Mouse (Mus musculus) liver, postnatal 0 days (tissue): ENCODE data around the gene Kcnt1. TPM values are rescaled to one million over a fixed set of nuclear protein-coding genes. Genes with fewer than 3 reads are reported as not detected.
"Not testable (repeated sequence)": the region's sequence is repeated elsewhere in the genome, so short reads cannot be mapped to it uniquely, and the experiment has no call there.

Experiments used
- ATAC-seq: fragments of 200-750 bp; cut with Nextera tagmentation; 2 replicates; pipeline ENCODE4 v1.8.0; 2017; ENCODE audit warnings: mild to moderate bottlenecking, moderate library complexity
- DNase-seq: peaks from one replicate; pipeline ENCODE4 v3.0.0-alpha.2; 2016
- H3K27ac ChIP-seq: fragments of 300-500 bp; sonication (generic); 2 replicates; pipeline ENCODE4 v1.5.1; 2014; ENCODE audit warnings: antibody characterized with exemption, moderate library complexity, mild to moderate bottlenecking, low read depth
- H3K27me3 ChIP-seq: fragments of 300-500 bp; sonication (generic); 2 replicates; pipeline ENCODE4 v1.6.1; 2014; ENCODE audit warnings: low read length, control low read depth, mixed read lengths; ENCODE audit not compliant: insufficient read depth
- H3K36me3 ChIP-seq: fragments of 300-500 bp; sonication (generic); replicated peaks from 2 replicates; pipeline ENCODE4 v1.6.1; 2014; ENCODE audit warnings: mild to moderate bottlenecking, control low read depth, low read length, moderate library complexity, mixed read lengths; ENCODE audit not compliant: insufficient read depth
- H3K4me1 ChIP-seq: fragments of 300-500 bp; sonication (generic); 2 replicates; pipeline ENCODE4 v1.6.1; 2014; ENCODE audit warnings: antibody characterized with exemption, mild to moderate bottlenecking, control low read depth; ENCODE audit not compliant: insufficient read depth
- H3K4me2 ChIP-seq: fragments of 300-500 bp; sonication (generic); 2 replicates; pipeline ENCODE4 v1.6.1; 2014; ENCODE audit warnings: low read depth, mild to moderate bottlenecking, low read length, moderate library complexity, mixed read lengths
- H3K4me3 ChIP-seq: fragments of 300-500 bp; sonication (generic); 2 replicates; pipeline ENCODE4 v1.5.1; 2014; ENCODE audit warnings: low read depth, low read length
- H3K9ac ChIP-seq: fragments of 300-500 bp; sonication (generic); replicated peaks from 2 replicates; pipeline ENCODE4 v1.6.1; 2014; ENCODE audit warnings: mild to moderate bottlenecking, moderate library complexity
- H3K9me3 ChIP-seq: fragments of 300-500 bp; sonication (generic); 2 replicates; pipeline ENCODE4 v1.6.1; 2016; ENCODE audit warnings: mild to moderate bottlenecking, control low read depth, low read length, mixed read lengths
- CTCF ChIP-seq: sonication (generic); IDR thresholded peaks from 2 replicates; pipeline ENCODE4 v1.5.1; 2016; ENCODE audit warnings: antibody characterized with exemption, low read depth
- EP300 ChIP-seq: IDR thresholded peaks from 2 replicates; pipeline ENCODE4 v1.6.1; 2016; ENCODE audit warnings: antibody characterized with exemption, low read depth, mild to moderate bottlenecking
- WGBS: fragments of 180-500 bp; shearing (Covaris S2); extraction: QIAGEN DNeasy Blood & Tissue Kit; methylation state at CpG from one replicate; pipeline ENCODE4 v1.1.7; 2014; ENCODE audit not compliant: insufficient replicate concordance; 5-methylcytosine and 5-hydroxymethylcytosine counted together
- polyA plus RNA-seq: library from polyadenylated mRNA; unstranded; fragments of >200 nt; fragmentation: Nextera tagmentation; extraction: Ambion mirVana; gene quantifications from 2 replicates; pipeline ENCODE4 v1.2.1, GENCODE M21; 2015

Kcnt1 gene
- 0.11 TPM in 1 of 2 replicates, not detected in the other for polyA plus RNA-seq

GRCm38 (mm10) chr2:25863337-25864131, at the start of gene Kcnt1:
Kcnt1 (plus strand) TSS chr2:25863734.
- no peak for ATAC-seq

GRCm38 (mm10) chr2:25815748-25816147, 47.8 kb upstream of the Kcnt1 start, which contains the start of gene Glt6d1:
Glt6d1 (minus strand) TSS chr2:25815848.
- not testable (repeated sequence) for H3K9ac ChIP-seq, H3K9me3 ChIP-seq, H3K4me3 ChIP-seq, H3K4me1 ChIP-seq, DNase-seq, ATAC-seq, H3K27me3 ChIP-seq, H3K4me2 ChIP-seq, H3K27ac ChIP-seq, H3K36me3 ChIP-seq
- WGBS = 60% methylated on average over 1 of the region's 1 CpGs

More at GRCm38 (mm10) chr2:25863337-25864131, at the start of gene Kcnt1:
- DNase-seq = peak; percentile 34
- WGBS = 3% methylated on average over 46 of the region's 53 CpGs
- Histone ChIP-seq H3K9ac (no peak within 1 kb of the TSS), H3K4me3 (peak within 1 kb of the TSS; percentile 30), H3K36me3 (no peaks in the 10 kb centered on the region), H3K4me2 (peak within 1 kb of the TSS; percentile 61), H3K27ac (no peak within 1 kb of the TSS), H3K4me1 (peaks cover 3% of the 10 kb centered on the region), H3K27me3 (peaks cover 30% of the 10 kb centered on the region), H3K9me3 (no peaks in the 10 kb centered on the region)
- TF ChIP-seq CTCF (no peak), EP300 (no peak)

DNA sequence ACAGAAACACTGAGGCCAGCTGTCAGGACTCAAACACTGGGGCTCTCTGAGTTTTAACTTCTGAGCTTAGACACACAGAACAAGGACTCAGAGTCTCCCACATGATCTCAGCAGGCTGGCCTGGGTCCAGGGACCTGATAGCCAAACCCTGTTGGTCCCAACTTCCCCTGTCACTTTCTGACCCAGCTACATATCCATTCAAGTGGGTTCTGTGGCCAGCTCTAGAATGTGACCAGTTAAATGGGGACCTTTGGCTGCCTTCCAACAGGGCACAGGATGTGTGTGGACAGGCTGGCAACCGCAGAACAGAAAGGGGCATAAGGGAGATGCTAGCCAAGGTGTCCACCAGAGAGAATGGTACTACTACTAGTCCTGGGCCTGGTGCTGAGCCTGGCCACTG, 40.7 kb upstream of the Kcnt1 start, which contains the start of gene Lcn9:
Gene Lcn9, plus strand, starts transcription at position 348 of the 400 bp plus-strand sequence.
- DNase-seq = no peak
- ATAC-seq = no peak
- Histone ChIP-seq H3K27me3 (no peaks in the 10 kb centered on the region), H3K4me3 (no peak within 1 kb of the TSS), H3K4me2 (no peak within 1 kb of the TSS), H3K9me3 (no peaks in the 10 kb centered on the region), H3K4me1 (no peaks in the 10 kb centered on the region), H3K27ac (no peak within 1 kb of the TSS), H3K9ac (no peak within 1 kb of the TSS), H3K36me3 (no peaks in the 10 kb centered on the region)
- 89% methylated on average over 1 of the region's 1 CpGs for WGBS
- TF ChIP-seq EP300 = no peak
- no peak for TF ChIP-seq CTCF

DNA sequence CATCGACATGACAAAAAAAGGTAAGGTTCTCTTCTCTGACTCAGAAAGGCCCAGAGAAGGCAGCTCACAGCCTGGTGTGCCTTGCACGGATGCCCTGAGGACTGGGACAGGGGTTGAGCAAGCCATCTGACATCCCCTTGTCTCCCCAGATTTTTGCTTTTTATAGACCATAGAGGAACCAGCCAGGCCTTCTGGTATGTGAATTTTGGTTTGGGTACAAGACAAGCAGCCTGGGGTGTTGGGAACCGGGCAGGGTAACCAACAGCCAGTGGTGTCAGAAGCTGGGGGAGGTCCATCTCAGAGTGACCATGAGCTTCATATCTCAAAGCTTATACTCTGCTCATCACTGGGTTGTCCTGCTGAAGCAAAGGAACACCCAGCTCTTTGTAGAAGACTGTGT, 38.8 kb upstream of the Kcnt1 start:
- H3K4me2 ChIP-seq = no peak overlapping the region
- no peaks in the 10 kb centered on the region for H3K9me3 ChIP-seq
- H3K4me3 ChIP-seq = no peak overlapping the region
- no peaks in the 10 kb centered on the region for H3K4me1 ChIP-seq
- no peak overlapping the region for H3K27ac ChIP-seq
- 73% methylated on average over 3 of the region's 3 CpGs for WGBS
- ATAC-seq (no peak), DNase-seq (no peak)
- H3K9ac ChIP-seq = no peak overlapping the region
- H3K36me3 ChIP-seq = no peaks in the 10 kb centered on the region
- TF ChIP-seq EP300 (no peak), CTCF (no peak)
- no peaks in the 10 kb centered on the region for H3K27me3 ChIP-seq

GRCm38 (mm10) chr2:25828344-25828947, 35.1 kb upstream of the Kcnt1 start:
- Histone ChIP-seq H3K27ac (no peak overlapping the region), H3K4me3 (no peak overlapping the region), H3K36me3 (no peaks in the 10 kb centered on the region), H3K27me3 (no peaks in the 10 kb centered on the region), H3K9me3 (no peaks in the 10 kb centered on the region), H3K9ac (no peak overlapping the region), H3K4me1 (no peaks in the 10 kb centered on the region), H3K4me2 (no peak overlapping the region)
- TF ChIP-seq CTCF (no peak), EP300 (no peak)
- ATAC-seq (no peak), DNase-seq (no peak)
- WGBS = 47% methylated on average over 8 of the region's 8 CpGs

DNA sequence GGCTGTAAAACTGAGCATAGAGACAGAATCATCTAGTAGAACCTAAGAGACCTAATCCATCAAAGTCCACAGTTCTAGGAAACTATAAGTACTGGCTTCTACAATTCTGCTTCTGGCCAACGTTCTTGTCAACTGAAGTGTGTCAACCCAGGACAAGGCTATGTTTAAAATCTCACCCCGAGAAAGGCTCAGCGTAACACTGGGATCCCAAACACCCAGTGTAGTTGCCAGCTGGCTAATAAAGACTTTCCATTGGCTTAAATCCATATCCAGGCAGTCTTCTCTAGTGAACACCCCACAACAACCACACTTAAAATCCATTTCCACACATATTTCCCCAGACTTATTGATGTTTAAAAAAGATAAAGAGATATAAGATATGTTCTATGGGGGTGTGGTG, 32.7 kb upstream of the Kcnt1 start:
- 0 out of 2 replicates have a peak, but pooled peaks cover under 1% of the 10 kb centered on the region for H3K27me3 ChIP-seq
- ATAC-seq = no peak
- H3K4me2 ChIP-seq = no peak overlapping the region
- no peaks in the 10 kb centered on the region for H3K4me1 ChIP-seq
- no peak overlapping the region for H3K9ac ChIP-seq
- no peaks in the 10 kb centered on the region for H3K9me3 ChIP-seq
- no peak overlapping the region for H3K27ac ChIP-seq
- TF ChIP-seq EP300 (no peak), CTCF (no peak)
- no peaks in the 10 kb centered on the region for H3K36me3 ChIP-seq
- no peak overlapping the region for H3K4me3 ChIP-seq
- WGBS = 72% methylated on average over 3 of the region's 3 CpGs
- DNase-seq = no peak
